Mouse (Mus musculus): Measurements from ENCODE around the gene Ctf1. TPM values are rescaled to one million over a fixed set of nuclear protein-coding genes. Genes with fewer than 3 reads are reported as not detected.

Gene Ctf1
- polyA plus RNA-seq (2015; fragmentation: Nextera tagmentation; extraction: Ambion mirVana) = 3.5 and 4.5 TPM in 2 replicates

DNA sequence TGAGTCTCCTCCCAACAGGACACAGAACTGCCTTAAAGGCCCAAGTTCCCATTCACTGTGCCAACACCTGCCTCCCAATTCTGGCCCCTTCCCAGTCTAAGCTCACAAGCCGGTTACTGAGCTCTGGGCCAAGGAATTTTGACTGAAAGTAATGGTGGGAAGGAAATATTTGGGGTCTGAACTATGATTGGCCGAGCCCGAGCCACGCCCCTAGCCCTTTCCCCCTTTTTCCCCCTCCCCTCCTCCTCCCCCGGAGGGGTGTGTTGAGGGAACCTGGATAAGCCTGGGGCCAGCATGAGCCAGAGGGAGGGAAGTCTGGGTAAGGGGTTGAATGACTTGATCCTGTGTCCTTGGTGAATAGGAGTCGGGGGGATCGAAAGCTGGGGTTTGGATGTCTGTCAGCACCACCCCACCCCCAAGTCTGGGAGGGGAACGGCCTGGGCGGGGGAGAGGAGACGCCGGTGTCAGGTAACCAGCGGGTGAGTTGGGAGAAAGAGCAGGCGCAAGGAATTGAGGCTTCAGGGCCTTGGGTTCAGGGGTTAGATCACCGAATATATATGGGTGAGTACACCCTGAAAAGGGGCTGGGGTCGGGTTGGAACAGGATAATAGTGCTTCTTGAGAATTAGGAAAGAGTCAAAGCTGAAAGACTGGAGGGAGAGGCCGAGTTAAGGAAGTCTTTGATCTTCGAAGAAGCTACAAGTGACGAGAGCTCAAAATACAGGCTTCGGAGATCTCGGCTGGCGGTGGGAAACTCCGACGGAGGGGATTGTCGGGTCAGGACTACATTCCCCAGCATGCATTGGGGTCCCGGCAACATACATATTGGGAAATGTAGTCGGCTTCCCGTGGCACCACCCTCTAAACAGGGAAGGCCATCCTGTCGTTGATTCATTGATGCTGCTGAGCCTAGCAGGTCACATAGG lies at the start of gene Ctf1:
Gene Ctf1 (plus strand): TSS at position 276 of the 925 bp plus-strand sequence.
- H3K36me3 ChIP-seq (ENCODE audit: control insufficient read depth, insufficient read depth) = no peaks in the 10 kb centered on the region
- H3K4me2 ChIP-seq (ENCODE audit: low read length) = peak within 1 kb of the TSS; percentile 50
- peaks cover 27% of the 10 kb centered on the region for H3K4me1 ChIP-seq (replicated peaks; ENCODE audit: control insufficient read depth, insufficient read depth, low read length)
- H3K9me3 ChIP-seq (ENCODE audit: control insufficient read depth, low read length) = no peaks in the 10 kb centered on the region
- peak; percentile 73 for ATAC-seq
- no peaks in the 10 kb centered on the region for H3K27me3 ChIP-seq (replicated peaks; ENCODE audit: control insufficient read depth, insufficient read depth, low read length)
- peak within 1 kb of the TSS; percentile 35 for H3K4me3 ChIP-seq (replicated peaks; ENCODE audit: low read length)
- peak within 1 kb of the TSS; percentile 59; the same call in 1 of the 2 replicates for H3K27ac ChIP-seq (ENCODE audit: low read length)
- peak within 1 kb of the TSS; percentile 16 for H3K9ac ChIP-seq (replicated peaks; ENCODE audit: low read depth, low read length)
- WGBS = under 1% methylated on average over 28 of the region's 28 CpGs

GRCm38 (mm10) chr7:127662926-127663325 lies 49.6 kb upstream of the Ctf1 start:
- peaks cover 3% of the 10 kb centered on the region; the same call in 1 of the 2 replicates for H3K36me3 ChIP-seq (ENCODE audit: control insufficient read depth, insufficient read depth)
- WGBS = 89% methylated on average over 6 of the region's 6 CpGs
- H3K9me3 ChIP-seq (ENCODE audit: control insufficient read depth, low read length) = no peaks in the 10 kb centered on the region
- H3K27me3 ChIP-seq (replicated peaks; ENCODE audit: control insufficient read depth, insufficient read depth, low read length) = no peaks in the 10 kb centered on the region
- H3K9ac ChIP-seq (replicated peaks; ENCODE audit: low read depth, low read length) = no peak overlapping the region
- H3K27ac ChIP-seq (ENCODE audit: low read length) = no peak overlapping the region
- H3K4me1 ChIP-seq (replicated peaks; ENCODE audit: control insufficient read depth, insufficient read depth, low read length) = no peaks in the 10 kb centered on the region
- no peak overlapping the region for H3K4me3 ChIP-seq (replicated peaks; ENCODE audit: low read length)
- no peak for ATAC-seq
- no peak overlapping the region for H3K4me2 ChIP-seq (ENCODE audit: low read length)

GRCm38 (mm10) chr7:127666066-127666654 lies 46.4 kb upstream of the Ctf1 start:
- no peaks in the 10 kb centered on the region for H3K4me1 ChIP-seq (replicated peaks; ENCODE audit: control insufficient read depth, insufficient read depth, low read length)
- H3K4me3 ChIP-seq (replicated peaks; ENCODE audit: low read length) = no peak overlapping the region
- no peak for ATAC-seq
- H3K9me3 ChIP-seq (ENCODE audit: control insufficient read depth, low read length) = no peaks in the 10 kb centered on the region
- H3K4me2 ChIP-seq (ENCODE audit: low read length) = no peak overlapping the region
- no peak overlapping the region for H3K27ac ChIP-seq (ENCODE audit: low read length)
- WGBS = 94% methylated on average over 6 of the region's 6 CpGs
- no peaks in the 10 kb centered on the region for H3K27me3 ChIP-seq (replicated peaks; ENCODE audit: control insufficient read depth, insufficient read depth, low read length)
- no peak overlapping the region for H3K9ac ChIP-seq (replicated peaks; ENCODE audit: low read depth, low read length)
- peaks cover 3% of the 10 kb centered on the region; the same call in 1 of the 2 replicates for H3K36me3 ChIP-seq (ENCODE audit: control insufficient read depth, insufficient read depth)

- H3K36me3 ChIP-seq (ENCODE audit: control insufficient read depth, insufficient read depth) = peaks cover 3% of the 10 kb centered on the region; the same call in 1 of the 2 replicates
- no peak overlapping the region for H3K9ac ChIP-seq (replicated peaks; ENCODE audit: low read depth, low read length)
- no peaks in the 10 kb centered on the region for H3K27me3 ChIP-seq (replicated peaks; ENCODE audit: control insufficient read depth, insufficient read depth, low read length)
- H3K4me2 ChIP-seq (ENCODE audit: low read length) = no peak overlapping the region
- H3K9me3 ChIP-seq (ENCODE audit: control insufficient read depth, low read length) = no peaks in the 10 kb centered on the region
- ATAC-seq = no peak
- no peak overlapping the region for H3K4me3 ChIP-seq (replicated peaks; ENCODE audit: low read length)
- 91% methylated on average over 13 of the region's 13 CpGs for WGBS
- no peaks in the 10 kb centered on the region for H3K4me1 ChIP-seq (replicated peaks; ENCODE audit: control insufficient read depth, insufficient read depth, low read length)
- H3K27ac ChIP-seq (ENCODE audit: low read length) = no peak overlapping the region
These were observed 45.9 kb upstream of the Ctf1 start for GRCm38 (mm10) chr7:127666679-127667078.

DNA sequence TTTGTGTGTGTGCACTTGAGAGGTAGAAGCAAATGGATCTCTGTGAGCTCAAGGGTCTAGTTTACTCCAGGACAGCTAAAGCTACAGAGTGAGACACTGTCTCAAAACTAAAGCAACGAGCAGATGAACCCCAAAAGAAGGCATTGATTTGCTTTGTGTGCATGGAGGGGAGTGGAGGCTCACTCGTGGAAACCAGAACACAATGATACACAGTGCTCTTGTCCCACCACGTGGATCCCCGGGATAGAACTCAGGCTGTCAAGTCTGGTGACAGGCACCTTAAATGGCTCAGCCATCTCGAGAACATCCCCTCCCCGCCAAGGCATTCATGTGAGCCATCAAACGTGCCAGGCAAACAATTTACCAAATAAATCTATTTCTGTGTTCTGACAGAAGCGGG lies 45.4 kb upstream of the Ctf1 start:
- Histone ChIP-seq H3K27me3 (replicated peaks; ENCODE audit: control insufficient read depth, insufficient read depth, low read length) (no peaks in the 10 kb centered on the region), H3K36me3 (ENCODE audit: control insufficient read depth, insufficient read depth) (peaks cover 3% of the 10 kb centered on the region; the same call in 1 of the 2 replicates), H3K4me3 (replicated peaks; ENCODE audit: low read length) (no peak overlapping the region), H3K9ac (replicated peaks; ENCODE audit: low read depth, low read length) (no peak overlapping the region), H3K27ac (ENCODE audit: low read length) (no peak overlapping the region), H3K4me2 (ENCODE audit: low read length) (no peak overlapping the region), H3K4me1 (replicated peaks; ENCODE audit: control insufficient read depth, insufficient read depth, low read length) (no peaks in the 10 kb centered on the region), H3K9me3 (ENCODE audit: control insufficient read depth, low read length) (no peaks in the 10 kb centered on the region)
- WGBS = 71% methylated on average over 8 of the region's 8 CpGs
- ATAC-seq = no peak

DNA sequence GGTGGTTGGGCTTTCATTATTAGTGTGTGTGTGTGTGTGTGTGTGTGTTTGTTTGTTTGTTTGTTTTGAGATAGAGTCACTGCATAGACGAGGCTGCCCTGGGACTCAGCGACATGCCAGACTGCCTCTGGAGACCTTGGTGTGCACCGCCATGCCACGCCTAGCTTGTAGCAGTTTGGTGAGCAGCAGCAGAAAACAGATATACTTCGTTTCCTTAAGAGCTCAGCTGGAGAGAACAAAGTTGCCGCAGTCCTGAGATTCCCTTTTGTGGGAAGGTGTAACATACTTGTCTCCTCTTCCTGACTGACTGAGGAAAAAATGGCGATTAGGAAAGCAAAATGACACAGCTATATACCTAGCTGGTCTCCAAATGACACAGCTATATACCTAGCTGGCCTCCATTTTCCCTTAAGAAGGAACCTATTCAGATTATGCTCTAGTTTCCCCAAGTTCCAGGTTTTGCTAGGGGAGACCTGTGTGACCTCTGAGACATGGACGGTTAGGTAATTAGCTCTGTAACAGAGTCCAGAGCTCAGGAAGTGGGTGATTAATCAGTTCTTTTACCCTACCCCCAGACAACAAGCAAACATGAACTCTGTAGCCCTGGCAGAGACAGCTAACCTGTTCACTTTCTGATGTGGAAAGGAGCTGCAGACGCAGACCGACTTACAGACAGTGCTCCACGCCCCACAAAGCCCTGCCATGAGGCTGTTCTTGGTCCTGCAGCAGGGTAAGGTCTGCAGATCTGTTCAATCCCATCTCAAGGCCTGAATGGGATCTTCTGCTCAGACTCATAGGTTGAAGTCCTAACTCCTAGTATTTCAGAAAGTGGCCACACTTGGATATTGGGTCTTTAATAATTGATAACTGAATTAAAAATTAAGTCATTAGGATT lies 40.4 kb upstream of the Ctf1 start:
- no peak overlapping the region for H3K4me2 ChIP-seq (ENCODE audit: low read length)
- H3K27ac ChIP-seq (ENCODE audit: low read length) = no peak overlapping the region
- H3K4me1 ChIP-seq (replicated peaks; ENCODE audit: control insufficient read depth, insufficient read depth, low read length) = no peaks in the 10 kb centered on the region
- H3K9me3 ChIP-seq (ENCODE audit: control insufficient read depth, low read length) = no peaks in the 10 kb centered on the region
- no peak overlapping the region for H3K9ac ChIP-seq (replicated peaks; ENCODE audit: low read depth, low read length)
- H3K4me3 ChIP-seq (replicated peaks; ENCODE audit: low read length) = no peak overlapping the region
- H3K27me3 ChIP-seq (replicated peaks; ENCODE audit: control insufficient read depth, insufficient read depth, low read length) = no peaks in the 10 kb centered on the region
- H3K36me3 ChIP-seq (ENCODE audit: control insufficient read depth, insufficient read depth) = no peaks in the 10 kb centered on the region
- ATAC-seq = no peak
- WGBS = 81% methylated on average over 11 of the region's 11 CpGs

GRCm38 (mm10) chr7:127672776-127673175 lies 39.8 kb upstream of the Ctf1 start:
- 82% methylated on average over 4 of the region's 4 CpGs for WGBS
- ATAC-seq = no peak

DNA sequence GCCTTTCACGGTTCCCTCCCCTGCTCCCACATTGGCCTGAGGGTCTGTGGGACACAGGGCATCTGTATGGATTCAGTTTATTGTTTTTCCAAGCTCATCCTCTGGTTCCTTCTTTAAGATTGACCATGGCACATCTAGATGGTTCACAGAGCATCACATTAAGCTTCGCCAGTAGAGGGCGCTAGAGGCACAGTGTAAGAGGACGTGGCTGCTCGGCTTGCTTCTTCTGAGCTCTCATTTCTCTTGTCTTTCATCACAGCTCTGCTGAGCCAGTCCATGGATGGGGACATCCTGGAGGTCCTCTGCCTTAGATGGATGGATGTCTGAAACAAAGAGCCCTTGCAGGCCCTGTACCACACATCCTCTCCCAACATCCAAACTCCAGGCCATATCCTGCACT lies 37.6 kb upstream of the Ctf1 start:
- H3K4me3 ChIP-seq (replicated peaks; ENCODE audit: low read length) = no peak overlapping the region
- H3K9me3 ChIP-seq (ENCODE audit: control insufficient read depth, low read length) = no peaks in the 10 kb centered on the region
- H3K27me3 ChIP-seq (replicated peaks; ENCODE audit: control insufficient read depth, insufficient read depth, low read length) = no peaks in the 10 kb centered on the region
- no peaks in the 10 kb centered on the region for H3K36me3 ChIP-seq (ENCODE audit: control insufficient read depth, insufficient read depth)
- H3K9ac ChIP-seq (replicated peaks; ENCODE audit: low read depth, low read length) = peak overlapping the region; percentile 5; the same call in 1 of the 2 replicates
- ATAC-seq = peak; percentile 84
- 2% methylated on average over 5 of the region's 5 CpGs for WGBS
- no peaks in the 10 kb centered on the region for H3K4me1 ChIP-seq (replicated peaks; ENCODE audit: control insufficient read depth, insufficient read depth, low read length)
- no peak overlapping the region for H3K4me2 ChIP-seq (ENCODE audit: low read length)
- H3K27ac ChIP-seq (ENCODE audit: low read length) = no peak overlapping the region

More at GRCm38 (mm10) chr7:127672776-127673175, 39.8 kb upstream of the Ctf1 start:
- Histone ChIP-seq H3K4me3 (replicated peaks; ENCODE audit: low read length) (no peak overlapping the region), H3K36me3 (ENCODE audit: control insufficient read depth, insufficient read depth) (no peaks in the 10 kb centered on the region), H3K4me2 (ENCODE audit: low read length) (no peak overlapping the region), H3K4me1 (replicated peaks; ENCODE audit: control insufficient read depth, insufficient read depth, low read length) (no peaks in the 10 kb centered on the region), H3K9me3 (ENCODE audit: control insufficient read depth, low read length) (no peaks in the 10 kb centered on the region), H3K27ac (ENCODE audit: low read length) (no peak overlapping the region), H3K9ac (replicated peaks; ENCODE audit: low read depth, low read length) (no peak overlapping the region), H3K27me3 (replicated peaks; ENCODE audit: control insufficient read depth, insufficient read depth, low read length) (no peaks in the 10 kb centered on the region)

Measured in forebrain, embryonic 16.5 days (tissue).